Mouse (Mus musculus) stomach, embryonic 16.5 days (tissue): ENCODE measurements around the gene Ngp. TPM values are rescaled to one million over a fixed set of nuclear protein-coding genes. Genes with fewer than 3 reads are reported as not detected.
"Not testable (repeated sequence)": the region's sequence is repeated elsewhere in the genome, so short reads cannot be mapped to it uniquely, and the experiment has no call there.

Experiments used
- ATAC-seq: fragments of 200-750 bp; cut with Nextera tagmentation; 2 replicates; pipeline ENCODE4 v1.8.0; 2017; ENCODE audit warnings: moderate number of reproducible peaks, moderate TSS enrichment; ENCODE audit not compliant: insufficient read depth, low FRiP score
- H3K27ac ChIP-seq: fragments of 300-500 bp; sonication (generic); 2 replicates; pipeline ENCODE4 v1.5.1; 2014; ENCODE audit warnings: low read length
- H3K27me3 ChIP-seq: fragments of 300-500 bp; sonication (generic); 2 replicates; pipeline ENCODE4 v1.6.1; 2014; ENCODE audit warnings: low read length, control low read depth, mixed read lengths; ENCODE audit not compliant: control insufficient read depth, insufficient read depth
- H3K36me3 ChIP-seq: fragments of 300-500 bp; sonication (generic); 2 replicates; pipeline ENCODE4 v1.6.1; 2014; ENCODE audit warnings: low read length; ENCODE audit not compliant: control insufficient read depth, insufficient read depth
- H3K4me1 ChIP-seq: fragments of 300-500 bp; sonication (generic); 2 replicates; pipeline ENCODE4 v1.6.1; 2014; ENCODE audit warnings: low read length, control low read depth, mixed read lengths; ENCODE audit not compliant: control insufficient read depth, insufficient read depth
- H3K4me2 ChIP-seq: fragments of 300-500 bp; sonication (generic); 2 replicates; pipeline ENCODE4 v1.6.1; 2014; ENCODE audit warnings: low read depth, low read length, mixed read lengths
- H3K4me3 ChIP-seq: fragments of 300-500 bp; sonication (generic); replicated peaks from 2 replicates; pipeline ENCODE4 v1.5.1; 2014; ENCODE audit warnings: mild to moderate bottlenecking, low read length
- H3K9ac ChIP-seq: fragments of 300-500 bp; sonication (generic); 2 replicates; pipeline ENCODE4 v1.6.1; 2014; ENCODE audit warnings: low read length
- H3K9me3 ChIP-seq: fragments of 300-500 bp; sonication (generic); replicated peaks from 2 replicates; pipeline ENCODE4 v1.6.1; 2016; ENCODE audit warnings: low read length, control low read depth; ENCODE audit not compliant: control insufficient read depth
- WGBS: fragments of 180-500 bp; shearing (Covaris S2); extraction: QIAGEN DNeasy Blood & Tissue Kit; methylation state at CpG from one replicate; pipeline ENCODE4 v1.1.7; 2014; 5-methylcytosine and 5-hydroxymethylcytosine counted together
- polyA plus RNA-seq: library from polyadenylated mRNA; unstranded; fragments of >200 nt; fragmentation: Nextera tagmentation; extraction: Ambion mirVana; gene quantifications from 2 replicates; pipeline ENCODE4 v1.2.1, GENCODE M21; 2015

The Ngp gene
- 56.0 and 66.0 TPM in 2 replicates for polyA plus RNA-seq

- 82% methylated on average over 12 of the region's 12 CpGs for WGBS
- Histone ChIP-seq H3K4me3 (no peak within 1 kb of the TSS), H3K4me1 (no peaks in the 10 kb centered on the region), H3K9me3 (no peaks in the 10 kb centered on the region), H3K36me3 (no peaks in the 10 kb centered on the region), H3K27me3 (no peaks in the 10 kb centered on the region), H3K9ac (no peak within 1 kb of the TSS), H3K4me2 (no peak within 1 kb of the TSS), H3K27ac (no peak within 1 kb of the TSS)
- no peak for ATAC-seq
Measured at GRCm38 (mm10) chr9:110419511-110420112, at the start of gene Ngp. TSS of gene Ngp (plus strand) at chr9:110419747.

- 90% methylated on average over 3 of the region's 3 CpGs for WGBS
- no peak overlapping the region for H3K9ac ChIP-seq
- no peaks in the 10 kb centered on the region for H3K4me1 ChIP-seq
- H3K36me3 ChIP-seq = no peaks in the 10 kb centered on the region
- no peak overlapping the region for H3K4me3 ChIP-seq
- no peak overlapping the region for H3K27ac ChIP-seq
- H3K9me3 ChIP-seq = no peaks in the 10 kb centered on the region
- no peak overlapping the region for H3K4me2 ChIP-seq
- H3K27me3 ChIP-seq = no peaks in the 10 kb centered on the region
- no peak for ATAC-seq
Measured at GRCm38 (mm10) chr9:110369860-110370259, 49.7 kb upstream of the Ngp start.

GRCm38 (mm10) chr9:110373871-110374270, 45.7 kb upstream of the Ngp start:
- Histone ChIP-seq H3K9ac (no peak overlapping the region), H3K4me3 (no peak overlapping the region), H3K27ac (no peak overlapping the region), H3K36me3 (0 out of 2 replicates have a peak, but pooled peaks cover 4% of the 10 kb centered on the region), H3K4me1 (no peaks in the 10 kb centered on the region), H3K9me3 (no peaks in the 10 kb centered on the region), H3K27me3 (no peaks in the 10 kb centered on the region), H3K4me2 (no peak overlapping the region)
- no peak for ATAC-seq
- 91% methylated on average over 13 of the region's 13 CpGs for WGBS

GRCm38 (mm10) chr9:110375668-110376067, 43.9 kb upstream of the Ngp start:
- Histone ChIP-seq H3K27me3 (no peaks in the 10 kb centered on the region), H3K27ac (no peak overlapping the region), H3K9ac (no peak overlapping the region), H3K4me2 (no peak overlapping the region), H3K9me3 (no peaks in the 10 kb centered on the region), H3K4me1 (no peaks in the 10 kb centered on the region), H3K4me3 (no peak overlapping the region), H3K36me3 (0 out of 2 replicates have a peak, but pooled peaks cover 4% of the 10 kb centered on the region)
- no peak for ATAC-seq
- 85% methylated on average over 3 of the region's 3 CpGs for WGBS

- H3K4me2 ChIP-seq, H3K4me3 ChIP-seq, H3K27ac ChIP-seq, H3K9me3 ChIP-seq, H3K36me3 ChIP-seq, ATAC-seq, H3K27me3 ChIP-seq, H3K9ac ChIP-seq, H3K4me1 ChIP-seq: not testable (repeated sequence)
- 86% methylated on average over 15 of the region's 15 CpGs for WGBS
Measured at GRCm38 (mm10) chr9:110377655-110378054, 41.9 kb upstream of the Ngp start.

GRCm38 (mm10) chr9:110379361-110379760, 40.2 kb upstream of the Ngp start:
- Histone ChIP-seq H3K9me3 (no peaks in the 10 kb centered on the region), H3K27ac (no peak overlapping the region), H3K4me3 (no peak overlapping the region), H3K36me3 (0 out of 2 replicates have a peak, but pooled peaks cover 4% of the 10 kb centered on the region), H3K9ac (no peak overlapping the region), H3K4me1 (0 out of 2 replicates have a peak, but pooled peaks cover 3% of the 10 kb centered on the region), H3K27me3 (no peaks in the 10 kb centered on the region), H3K4me2 (no peak overlapping the region)
- no peak for ATAC-seq
- 91% methylated on average over 8 of the region's 8 CpGs for WGBS

- Histone ChIP-seq H3K27me3 (no peaks in the 10 kb centered on the region), H3K27ac (no peak overlapping the region), H3K9ac (no peak overlapping the region), H3K4me2 (no peak overlapping the region), H3K4me1 (0 out of 2 replicates have a peak, but pooled peaks cover 3% of the 10 kb centered on the region), H3K4me3 (no peak overlapping the region), H3K36me3 (peaks cover 10% of the 10 kb centered on the region), H3K9me3 (no peaks in the 10 kb centered on the region)
- WGBS = 26% methylated on average over 21 of the region's 21 CpGs
- ATAC-seq = no peak; the same call in 1 of the 2 replicates
Measured at GRCm38 (mm10) chr9:110380662-110381061, 38.9 kb upstream of the Ngp start.

- peaks cover 16% of the 10 kb centered on the region for H3K36me3 ChIP-seq
Measured at GRCm38 (mm10) chr9:110381292-110381691, 38.3 kb upstream of the Ngp start.

GRCm38 (mm10) chr9:110384369-110384929, 35.1 kb upstream of the Ngp start:
- WGBS = 87% methylated on average over 7 of the region's 7 CpGs
- H3K4me1 ChIP-seq = 0 out of 2 replicates have a peak, but pooled peaks cover 3% of the 10 kb centered on the region
- no peak overlapping the region for H3K4me2 ChIP-seq
- no peak for ATAC-seq
- H3K9me3 ChIP-seq = no peaks in the 10 kb centered on the region
- H3K27ac ChIP-seq = no peak overlapping the region
- no peaks in the 10 kb centered on the region for H3K27me3 ChIP-seq
- H3K9ac ChIP-seq = no peak overlapping the region
- no peak overlapping the region for H3K4me3 ChIP-seq
- peaks cover 20% of the 10 kb centered on the region for H3K36me3 ChIP-seq

More at GRCm38 (mm10) chr9:110381292-110381691, 38.3 kb upstream of the Ngp start:
- Histone ChIP-seq H3K9ac (no peak overlapping the region), H3K4me2 (no peak overlapping the region), H3K27ac (no peak overlapping the region), H3K4me3 (no peak overlapping the region), H3K27me3 (no peaks in the 10 kb centered on the region), H3K9me3 (no peaks in the 10 kb centered on the region), H3K4me1 (0 out of 2 replicates have a peak, but pooled peaks cover 3% of the 10 kb centered on the region)
- no peak for ATAC-seq
- WGBS = 63% methylated on average over 12 of the region's 12 CpGs
